Mouse (Mus musculus) fat pad, adult 2 months (tissue): Measurements from ENCODE around the gene Olfr346.

Experiments
- DNase-seq: peaks from one replicate; pipeline ENCODE4 v3.0.0-alpha.2; 2011; ENCODE audit warnings: low read depth, low spot score; ENCODE audit errors: extremely low read depth

Gene Olfr346

GRCm38 (mm10) chr2:36685488-36685887 is at the start of gene Olfr346:
Olfr346 (plus strand) TSS chr2:36685788.
- no peak for DNase-seq

DNA sequence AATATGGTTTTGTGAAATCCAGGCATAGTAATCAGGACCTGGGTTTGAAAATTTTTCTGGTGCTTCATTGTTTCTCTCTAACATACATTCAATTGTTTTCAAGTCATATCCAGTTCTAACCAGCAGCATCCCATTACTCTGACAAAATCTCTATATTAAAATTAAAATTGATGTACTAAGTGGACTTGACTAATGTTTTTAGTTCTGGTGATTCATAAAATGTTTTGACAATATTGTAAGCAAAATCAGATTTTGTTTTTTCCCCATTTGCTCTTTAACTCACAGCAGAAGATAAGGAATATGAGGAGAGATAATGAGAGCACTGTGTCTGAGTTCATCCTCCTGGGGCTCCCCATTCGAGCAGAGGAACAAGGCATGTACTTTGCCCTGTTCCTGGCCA is 45.8 kb upstream of the Olfr346 start, which contains the start of gene Olfr345:
Olfr345 (plus strand) TSS at position 301 of the 400 bp plus-strand sequence.
- DNase-seq: no peak

DNA sequence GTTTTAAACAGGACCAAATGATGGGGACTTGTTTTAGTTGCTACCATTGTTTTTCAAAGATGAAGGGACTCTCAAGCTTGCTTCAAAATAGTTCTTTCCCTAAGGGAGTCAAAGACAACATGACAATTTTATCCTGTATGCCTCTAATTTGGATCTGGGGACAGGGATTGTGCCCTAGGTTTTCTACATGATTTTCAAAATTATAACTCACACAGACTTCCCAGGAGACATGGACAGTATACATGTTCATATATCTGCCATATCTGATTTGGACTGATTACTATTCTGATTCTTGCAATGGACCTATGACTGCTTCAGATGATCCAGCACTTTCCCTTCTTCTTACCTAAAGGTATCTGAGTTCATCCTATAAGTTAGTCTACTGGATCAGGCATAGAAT is 46.0 kb downstream of the Olfr346 start, which contains the start of gene Olfr347:
Olfr347 (plus strand) TSS at position 301 of the 400 bp plus-strand sequence.
- DNase-seq: no peak

DNA sequence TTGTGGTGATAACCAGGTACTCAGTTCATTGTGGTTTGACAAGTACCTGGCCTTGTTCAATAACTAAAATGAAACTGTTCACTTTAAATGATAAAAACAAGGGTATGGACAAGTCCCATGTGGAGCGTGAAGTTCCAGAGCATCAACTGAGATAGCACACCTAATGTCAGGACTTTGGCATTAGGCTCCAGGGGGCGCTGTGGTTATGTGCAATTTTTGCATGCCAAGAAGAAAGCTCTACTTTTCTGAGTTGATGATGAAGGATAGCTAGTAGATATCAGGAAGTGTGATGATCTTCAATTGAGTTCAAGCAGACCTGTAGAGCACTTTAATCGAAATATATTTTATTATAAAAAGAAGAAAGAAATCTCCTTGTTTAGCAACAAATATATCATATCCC is 50.6 kb downstream of the Olfr346 start:
- no peak for DNase-seq
